Mouse (Mus musculus) neural tube, embryonic 14.5 days (tissue): Measurements from ENCODE around the gene Scaf1. TPM values are rescaled to one million over a fixed set of nuclear protein-coding genes. Genes with fewer than 3 reads are reported as not detected.

ENCODE experiments used
- ATAC-seq: fragments of 200-750 bp; cut with Nextera tagmentation; 2 replicates; pipeline ENCODE4 v1.8.0; 2017; ENCODE audit warnings: low read depth, mild to moderate bottlenecking, moderate TSS enrichment, moderate library complexity
- H3K27ac ChIP-seq: fragments of 300-500 bp; sonication (generic); 2 replicates; pipeline ENCODE4 v1.5.1; 2014; ENCODE audit warnings: low read depth, mild to moderate bottlenecking, control low read depth, low read length, moderate library complexity, mixed read lengths
- H3K27me3 ChIP-seq: fragments of 300-500 bp; sonication (generic); 2 replicates; pipeline ENCODE4 v1.6.1; 2014; ENCODE audit warnings: low read length; ENCODE audit not compliant: control insufficient read depth, insufficient read depth
- H3K36me3 ChIP-seq: fragments of 300-500 bp; sonication (generic); 2 replicates; pipeline ENCODE4 v1.6.1; 2014; ENCODE audit warnings: low read length, mixed read lengths; ENCODE audit not compliant: control insufficient read depth, insufficient read depth
- H3K4me1 ChIP-seq: fragments of 300-500 bp; sonication (generic); 2 replicates; pipeline ENCODE4 v1.6.1; 2014; ENCODE audit warnings: low read length; ENCODE audit not compliant: control insufficient read depth, insufficient read depth
- H3K4me2 ChIP-seq: fragments of 300-500 bp; sonication (generic); 2 replicates; pipeline ENCODE4 v1.6.1; 2014; ENCODE audit warnings: mild to moderate bottlenecking, low read depth, low read length, control low read depth
- H3K4me3 ChIP-seq: fragments of 300-500 bp; sonication (generic); 2 replicates; pipeline ENCODE4 v1.5.1; 2014; ENCODE audit warnings: low read depth, low read length, control low read depth, mixed read lengths
- H3K9ac ChIP-seq: fragments of 300-500 bp; sonication (generic); replicated peaks from 2 replicates; pipeline ENCODE4 v1.6.1; 2014; ENCODE audit warnings: low read depth, mild to moderate bottlenecking, control low read depth, low read length, mixed read lengths
- H3K9me3 ChIP-seq: fragments of 300-500 bp; sonication (generic); 2 replicates; pipeline ENCODE4 v1.6.1; 2016; ENCODE audit warnings: low read length; ENCODE audit not compliant: control insufficient read depth
- WGBS: fragments of 180-500 bp; shearing (Covaris S2); extraction: QIAGEN DNeasy Blood & Tissue Kit; methylation state at CpG from one replicate; pipeline ENCODE4 v1.1.7; 2014; 5-methylcytosine and 5-hydroxymethylcytosine counted together
- microRNA-seq: library from miRNA; unstranded; fragments of <30 nt; microRNA quantifications from one replicate; pipeline ENCODE4, GENCODE M21; 2016
- polyA plus RNA-seq: library from polyadenylated mRNA; unstranded; fragments of >200 nt; fragmentation: Nextera tagmentation; extraction: Ambion mirVana; gene quantifications from 2 replicates; pipeline ENCODE4 v1.2.1, GENCODE M21; 2014

Scaf1 gene
- polyA plus RNA-seq, 1 experiment from 2014 or later = 68.6 TPM

- Histone ChIP-seq H3K27ac (no peak overlapping the region), H3K27me3 (no peaks in the 10 kb centered on the region), H3K4me2 (no peak overlapping the region), H3K9me3 (no peaks in the 10 kb centered on the region), H3K9ac (no peak overlapping the region), H3K4me1 (0 out of 2 replicates have a peak, but pooled peaks cover 2% of the 10 kb centered on the region), H3K36me3 (peaks cover 28% of the 10 kb centered on the region), H3K4me3 (no peak overlapping the region)
- no peak for ATAC-seq
- 56% methylated on average over 7 of the region's 7 CpGs for WGBS
These were observed 58.0 kb downstream of the Scaf1 start for GRCm38 (mm10) chr7:44958208-44958607.

DNA sequence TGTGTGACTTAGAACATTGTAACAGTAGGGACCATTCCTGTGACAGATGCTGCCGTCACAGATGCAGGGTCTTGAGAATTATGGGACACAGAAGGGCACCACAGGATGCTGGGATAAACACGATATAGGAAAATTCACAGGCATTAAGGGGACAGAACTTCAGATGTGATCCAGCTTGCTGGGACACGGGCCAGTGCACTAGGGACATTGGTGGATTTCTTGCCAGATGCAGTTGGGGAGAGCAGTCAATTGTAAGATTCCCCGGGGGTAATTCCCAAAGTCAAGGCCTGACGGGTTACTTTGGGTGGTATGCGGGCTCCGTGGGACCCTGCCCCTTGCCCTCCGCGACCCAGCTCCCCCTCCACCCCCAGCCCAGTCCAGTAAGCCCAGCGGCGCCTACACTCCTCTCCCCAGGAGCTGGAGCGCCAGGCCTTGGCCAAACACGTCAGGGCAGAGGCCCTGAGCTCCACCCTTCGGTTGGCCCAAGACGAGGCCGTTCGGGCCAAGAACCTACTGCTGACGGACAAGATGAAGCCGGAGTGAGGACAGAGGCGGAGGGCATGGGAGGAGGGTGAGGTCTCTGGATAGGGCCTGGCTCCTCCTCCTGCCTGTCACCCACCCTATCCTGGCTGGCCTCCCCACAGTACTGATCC lies 58.9 kb downstream of the Scaf1 start:
- no peak overlapping the region for H3K27ac ChIP-seq
- peaks cover 2% of the 10 kb centered on the region for H3K27me3 ChIP-seq

DNA sequence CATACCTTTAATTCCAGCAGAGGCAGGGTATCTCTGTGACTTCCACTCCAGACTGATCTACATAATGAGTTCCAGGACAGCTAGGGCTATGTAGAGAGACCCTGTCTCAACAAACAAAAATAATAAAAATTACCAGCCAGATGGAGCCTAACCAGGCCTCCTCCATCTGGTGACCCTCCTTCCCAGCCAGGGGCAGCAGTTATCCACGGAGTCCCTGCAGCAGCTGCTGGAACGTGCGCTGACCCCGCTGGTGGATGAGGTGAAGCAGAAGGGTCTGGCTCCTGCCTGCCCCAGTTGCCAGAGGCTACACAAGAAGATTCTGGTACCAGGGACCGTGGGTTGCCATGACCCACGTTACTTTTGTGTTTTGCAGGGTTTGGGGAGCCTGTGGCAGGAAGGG lies 59.9 kb downstream of the Scaf1 start:
- Histone ChIP-seq H3K36me3 (peaks cover 16% of the 10 kb centered on the region), H3K4me3 (no peak overlapping the region), H3K9me3 (no peaks in the 10 kb centered on the region), H3K4me2 (no peak overlapping the region), H3K27me3 (peaks cover 10% of the 10 kb centered on the region), H3K4me1 (0 out of 2 replicates have a peak, but pooled peaks cover 5% of the 10 kb centered on the region), H3K27ac (peak overlapping the region; percentile 48), H3K9ac (no peak overlapping the region)
- no peak for ATAC-seq
- 48% methylated on average over 6 of the region's 6 CpGs for WGBS

More for the DNA sequence above, 58.9 kb downstream of the Scaf1 start:
- no peaks in the 10 kb centered on the region for H3K9me3 ChIP-seq
- 0 out of 2 replicates have a peak, but pooled peaks cover 4% of the 10 kb centered on the region for H3K4me1 ChIP-seq
- 0 out of 2 replicates have a peak overlapping the region, but pooled peaks have one; percentile 7 for H3K9ac ChIP-seq
- peaks cover 23% of the 10 kb centered on the region for H3K36me3 ChIP-seq
- WGBS = 70% methylated on average over 20 of the region's 20 CpGs
- no peak overlapping the region for H3K4me2 ChIP-seq
- H3K4me3 ChIP-seq = no peak overlapping the region
- ATAC-seq = no peak; the same call in 1 of the 2 replicates

- Histone ChIP-seq H3K4me2 (no peak overlapping the region), H3K4me3 (no peak overlapping the region), H3K4me1 (0 out of 2 replicates have a peak, but pooled peaks cover 5% of the 10 kb centered on the region), H3K27ac (no peak overlapping the region), H3K27me3 (peaks cover 10% of the 10 kb centered on the region), H3K9me3 (no peaks in the 10 kb centered on the region), H3K9ac (no peak overlapping the region), H3K36me3 (peaks cover 9% of the 10 kb centered on the region)
- 60% methylated on average over 5 of the region's 5 CpGs for WGBS
- no peak for ATAC-seq
These were observed 60.5 kb downstream of the Scaf1 start for GRCm38 (mm10) chr7:44955628-44956027.

GRCm38 (mm10) chr7:44954091-44954885 lies 61.9 kb downstream of the Scaf1 start:
- H3K9ac ChIP-seq = no peak overlapping the region
- H3K4me2 ChIP-seq = no peak overlapping the region
- H3K27me3 ChIP-seq = peaks cover 13% of the 10 kb centered on the region
- no peaks in the 10 kb centered on the region for H3K9me3 ChIP-seq
- H3K36me3 ChIP-seq = peaks cover 5% of the 10 kb centered on the region
- H3K27ac ChIP-seq = no peak overlapping the region
- no peak for ATAC-seq
- WGBS = 86% methylated on average over 12 of the region's 12 CpGs
- no peak overlapping the region for H3K4me3 ChIP-seq
- 0 out of 2 replicates have a peak, but pooled peaks cover 5% of the 10 kb centered on the region for H3K4me1 ChIP-seq

- Histone ChIP-seq H3K4me2 (no peak overlapping the region), H3K27me3 (peaks cover 13% of the 10 kb centered on the region), H3K9ac (no peak overlapping the region), H3K9me3 (no peaks in the 10 kb centered on the region), H3K4me3 (no peak overlapping the region), H3K4me1 (0 out of 2 replicates have a peak, but pooled peaks cover 5% of the 10 kb centered on the region), H3K36me3 (no peaks in the 10 kb centered on the region), H3K27ac (no peak overlapping the region)
- no peak for ATAC-seq
- whole genome bisulfite sequencing = 55% methylated on average over 13 of the region's 14 CpGs
These were observed 62.6 kb downstream of the Scaf1 start for GRCm38 (mm10) chr7:44953561-44953960.

Small RNA genes lying within 50 kb of the gene (microRNA-seq; reads per million reads assigned to microRNA genes)
- gene Mir7054 = not detected

Other genes starting within 250 kb of the Scaf1 start
- 22.4 and 26.3 TPM in 2 replicates for gene Nup62, start 200.3 kb downstream of the Scaf1 start, polyA plus RNA-seq
- gene Il4i1, start 200.0 kb downstream of the Scaf1 start, polyA plus RNA-seq = 1.6 and 1.7 TPM in 2 replicates
- 2.1 and 2.3 TPM in 2 replicates for gene Atf5, start 199.7 kb downstream of the Scaf1 start, polyA plus RNA-seq
- 36.4 and 46.8 TPM in 2 replicates for gene Akt1s1, start 167.4 kb downstream of the Scaf1 start, polyA plus RNA-seq
- gene Tbc1d17, start 167.3 kb downstream of the Scaf1 start, polyA plus RNA-seq = 92.5 and 96.4 TPM in 2 replicates
- 27.1 and 28.8 TPM in 2 replicates for gene Pnkp, start 159.2 kb downstream of the Scaf1 start, polyA plus RNA-seq
- gene Ptov1, start 146.6 kb downstream of the Scaf1 start, polyA plus RNA-seq = 475 and 479 TPM in 2 replicates
- 85.7 and 91.1 TPM in 2 replicates for gene Med25, start 123.7 kb downstream of the Scaf1 start, polyA plus RNA-seq
- gene Fuz, start 120.3 kb downstream of the Scaf1 start, polyA plus RNA-seq = 14.5 and 16.0 TPM in 2 replicates
- gene Ap2a1, start 86.9 kb downstream of the Scaf1 start, polyA plus RNA-seq = 120 and 128 TPM in 2 replicates
- gene Tsks, start 73.2 kb downstream of the Scaf1 start, polyA plus RNA-seq = 0.11 and 0.19 TPM in 2 replicates
- 54.3 and 60.3 TPM in 2 replicates for gene Cpt1c, start 41.5 kb downstream of the Scaf1 start, polyA plus RNA-seq
- 189 and 206 TPM in 2 replicates for gene Prmt1, start 29.8 kb downstream of the Scaf1 start, polyA plus RNA-seq
- 53.8 and 60.2 TPM in 2 replicates for gene Irf3, start 18.7 kb downstream of the Scaf1 start, polyA plus RNA-seq
- gene Bcl2l12, start 17.7 kb downstream of the Scaf1 start, polyA plus RNA-seq = 6.4 and 9.5 TPM in 2 replicates
- gene Rras, start 1.6 kb upstream of the Scaf1 start, polyA plus RNA-seq = 9.0 and 13.7 TPM in 2 replicates
- gene Prr12, start 36.5 kb upstream of the Scaf1 start, polyA plus RNA-seq = 17.3 and 17.9 TPM in 2 replicates
- gene Nosip, start 46.1 kb upstream of the Scaf1 start, polyA plus RNA-seq = 65.4 and 67.3 TPM in 2 replicates
- 12.7 and 12.8 TPM in 2 replicates for gene Prrg2, start 46.3 kb upstream of the Scaf1 start, polyA plus RNA-seq
- gene Rcn3, start 75.9 kb upstream of the Scaf1 start, polyA plus RNA-seq = 23.7 and 118 TPM in 2 replicates
- 7.0 and 36.4 TPM in 2 replicates for gene Fcgrt, start 87.5 kb upstream of the Scaf1 start, polyA plus RNA-seq
- gene Rps11, start 108.1 kb upstream of the Scaf1 start, polyA plus RNA-seq = 781 and 868 TPM in 2 replicates
- 668 and 729 TPM in 2 replicates for gene Rpl13a, start 112.4 kb upstream of the Scaf1 start, polyA plus RNA-seq
- gene Gm45713, start 119.9 kb upstream of the Scaf1 start, polyA plus RNA-seq = 0.33 TPM in 1 of 2 replicates, not detected in the other
- 1.3 and 1.6 TPM in 2 replicates for gene Flt3l, start 120.1 kb upstream of the Scaf1 start, polyA plus RNA-seq
- gene Pih1d1, start 137.9 kb upstream of the Scaf1 start, polyA plus RNA-seq = 90.4 and 91.2 TPM in 2 replicates
- 16.9 and 19.8 TPM in 2 replicates for gene Aldh16a1, start 138.2 kb upstream of the Scaf1 start, polyA plus RNA-seq
- gene Slc17a7, start 147.6 kb upstream of the Scaf1 start, polyA plus RNA-seq = 0.71 TPM in 1 of 2 replicates, not detected in the other
- gene Gfy, start 163.2 kb upstream of the Scaf1 start, polyA plus RNA-seq = not detected in 2 replicates
- not detected in 2 replicates for gene Pth2, start 164.6 kb upstream of the Scaf1 start, polyA plus RNA-seq
- gene Ccdc155, start 188.5 kb upstream of the Scaf1 start, polyA plus RNA-seq = 0.15 and 0.50 TPM in 2 replicates
- gene Dkkl1, start 195.8 kb upstream of the Scaf1 start, polyA plus RNA-seq = 11.8 and 12.9 TPM in 2 replicates
- 24.5 and 39.9 TPM in 2 replicates for gene Tead2, start 199.4 kb upstream of the Scaf1 start, polyA plus RNA-seq
- gene Cd37, start 222.8 kb upstream of the Scaf1 start, polyA plus RNA-seq = 1.0 and 1.6 TPM in 2 replicates
- gene Slc6a16, start 224.7 kb upstream of the Scaf1 start, polyA plus RNA-seq = 0.75 and 0.99 TPM in 2 replicates